Mouse (Mus musculus): ENCODE data around the gene Surf4.

Gene Surf4

DNA sequence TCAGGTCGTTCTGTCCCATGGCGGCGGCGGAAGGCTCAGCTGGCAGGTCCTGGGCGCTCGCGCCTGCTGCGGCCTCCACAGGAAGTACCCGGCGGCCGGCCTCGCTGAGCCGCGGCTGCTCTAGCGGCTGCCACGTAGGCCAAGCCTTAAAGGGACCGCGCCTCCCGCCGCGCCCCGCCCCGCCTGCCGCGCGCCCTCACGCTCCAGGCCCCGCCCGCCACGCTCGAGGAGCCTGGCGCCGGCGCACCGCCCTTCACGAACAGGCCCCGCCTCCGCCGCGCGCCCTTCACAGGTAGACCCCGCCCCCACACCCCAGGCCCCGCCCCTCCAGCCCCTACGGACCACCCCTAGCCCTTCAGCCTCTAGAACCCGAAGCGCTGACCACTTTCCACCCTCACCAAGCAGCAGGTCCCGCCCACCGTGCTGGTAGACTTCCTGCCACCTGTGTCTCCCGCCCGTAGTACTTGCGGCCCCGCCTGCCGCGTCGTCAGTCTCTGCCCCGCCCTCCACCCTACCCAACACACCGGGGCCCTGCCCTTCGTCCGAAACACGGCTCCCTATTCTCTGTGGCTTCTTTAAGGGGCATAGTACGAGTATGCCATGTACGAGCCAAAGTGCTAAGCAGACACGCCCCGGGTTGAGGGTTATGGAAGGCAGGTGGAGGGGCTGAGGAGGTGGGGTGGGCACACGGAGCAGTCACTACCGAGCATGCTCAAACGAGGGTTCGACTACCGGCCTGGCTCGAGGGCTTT, at the start of gene Surf4, which contains the start of gene Stkld1:
Surf4 (minus strand) TSS at position 625 of the 752 bp plus-strand sequence.
Stkld1 (plus strand) TSS at position 744 of the 752 bp plus-strand sequence.
- peak; percentile 84 for DNase-seq (ENCODE audit: low read depth, low spot score)

DNA sequence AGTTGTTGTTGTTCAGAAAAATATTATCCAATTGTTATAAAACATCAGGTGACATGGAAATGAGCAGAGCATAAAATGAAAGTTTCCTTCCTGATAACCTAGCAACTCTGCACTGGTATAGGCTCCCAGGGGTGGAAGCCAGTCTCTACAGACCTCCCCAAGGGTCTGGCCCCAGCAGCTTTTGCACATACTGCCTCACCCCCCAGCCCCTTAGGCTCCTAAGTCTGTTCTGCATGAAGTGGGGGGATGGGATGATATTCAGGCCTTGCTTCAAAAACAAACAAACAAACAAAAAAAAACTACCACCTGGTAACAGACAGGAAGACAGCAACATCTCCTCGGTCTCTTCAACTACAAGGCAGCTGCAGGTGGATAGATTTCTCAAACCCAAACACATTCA, 46.6 kb upstream of the Surf4 start:
- no peak for DNase-seq (ENCODE audit: low read depth, low spot score)

- DNase-seq (ENCODE audit: low read depth, low spot score): no peak
Observed at GRCm38 (mm10) chr2:26973960-26974359, 40.2 kb upstream of the Surf4 start.

DNA sequence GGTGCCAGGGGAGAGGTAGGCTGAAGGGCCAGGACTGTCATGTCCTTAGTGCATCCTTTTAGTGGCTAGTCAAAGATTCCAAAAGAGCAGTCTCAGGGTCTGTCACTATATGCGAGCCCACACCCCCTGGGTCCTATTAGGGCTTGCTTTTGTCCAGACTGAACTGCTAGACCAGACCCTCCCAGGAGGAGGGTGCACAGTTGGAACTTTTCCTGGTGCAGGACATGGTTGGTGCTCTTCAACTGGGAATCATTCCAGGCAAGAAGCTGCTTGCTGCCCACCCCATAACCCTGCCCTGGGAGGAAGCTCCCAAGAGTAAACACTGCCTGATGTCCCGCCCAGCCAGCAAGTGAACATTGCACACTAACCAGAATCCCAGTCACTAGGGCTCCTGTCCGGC, 39.4 kb upstream of the Surf4 start, which contains the start of gene Adamts13:
Adamts13 (plus strand) TSS at position 301 of the 400 bp plus-strand sequence.
- no peak for DNase-seq (ENCODE audit: low read depth, low spot score)

DNA sequence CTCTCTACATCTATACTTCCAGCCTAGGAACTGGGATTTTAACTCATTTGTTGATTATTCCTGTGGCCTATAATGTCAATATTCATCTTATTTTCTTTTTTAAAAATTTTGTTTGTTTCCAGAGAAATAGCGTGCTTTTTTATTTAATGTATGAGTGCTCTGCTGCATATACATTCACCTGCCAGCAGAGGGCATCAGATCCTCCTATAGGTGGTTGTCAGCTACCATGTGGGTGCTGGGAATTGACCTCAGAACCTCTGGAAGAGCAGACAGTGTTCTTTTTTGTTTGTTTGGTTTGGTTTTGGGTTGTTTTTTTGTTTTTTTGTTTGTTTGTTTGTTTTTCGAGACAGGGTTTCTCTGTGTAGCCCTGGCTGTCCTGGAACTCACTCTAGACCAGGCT, 33.5 kb upstream of the Surf4 start:
- DNase-seq (ENCODE audit: low read depth, low spot score): no peak

DNA sequence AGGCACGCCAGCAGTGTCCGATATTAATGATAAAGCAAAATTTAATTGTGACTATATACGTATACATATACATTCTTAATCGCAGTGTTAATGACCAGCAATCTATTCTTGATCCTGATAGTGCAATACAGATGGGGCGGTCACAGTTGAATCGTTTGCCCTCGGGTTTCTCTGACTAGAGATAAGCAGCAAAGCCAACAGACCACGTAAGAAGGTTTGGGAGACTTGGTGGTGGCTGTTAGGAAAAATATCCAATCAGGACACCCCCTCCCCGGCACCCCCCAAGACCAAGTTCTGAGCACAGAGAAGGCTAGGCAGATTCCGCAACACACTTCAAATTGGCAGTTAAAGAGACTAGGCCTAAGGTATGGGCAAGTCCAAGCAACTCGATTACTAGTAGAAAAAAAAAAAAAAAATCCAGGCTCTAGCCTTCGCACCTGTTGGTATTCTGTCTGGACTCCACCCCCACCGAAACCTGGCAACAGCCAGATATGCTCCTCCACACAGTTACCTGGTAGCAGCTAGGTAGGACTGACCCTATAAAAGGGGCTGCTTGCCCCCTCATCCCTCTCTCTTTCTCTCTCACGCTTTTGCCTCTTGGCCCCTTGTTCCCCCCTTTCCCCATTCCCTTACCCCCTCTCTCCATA, 31.1 kb upstream of the Surf4 start:
- no peak for DNase-seq (ENCODE audit: low read depth, low spot score)

GRCm38 (mm10) chr2:26963923-26964723, 30.4 kb upstream of the Surf4 start, which contains the start of gene Rexo4:
Rexo4 (minus strand) TSS chr2:26964386.
- DNase-seq (ENCODE audit: low read depth, low spot score): peak; percentile 94

- DNase-seq (ENCODE audit: low read depth, low spot score): peak; percentile 50
Observed at GRCm38 (mm10) chr2:26960756-26961155, 27.0 kb upstream of the Surf4 start.

DNA sequence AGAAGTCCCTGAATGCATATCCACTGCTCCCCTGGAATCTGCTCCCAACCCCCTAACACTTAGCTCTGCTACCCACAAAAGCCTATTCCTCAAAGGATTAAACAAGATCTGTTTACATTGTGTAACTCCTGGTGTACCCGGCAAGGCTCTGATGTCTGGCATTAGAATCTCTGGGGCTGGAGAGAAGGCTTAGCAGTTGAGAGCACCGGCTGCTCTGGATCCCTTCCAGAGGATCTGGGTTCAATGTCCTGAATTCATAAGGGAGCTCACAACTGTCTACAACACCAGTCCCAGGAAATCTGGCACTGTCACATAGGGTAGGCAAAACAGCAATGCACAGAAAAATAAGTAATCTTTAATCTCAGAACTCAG, 23.7 kb upstream of the Surf4 start:
- no peak for DNase-seq (ENCODE audit: low read depth, low spot score)

DNA sequence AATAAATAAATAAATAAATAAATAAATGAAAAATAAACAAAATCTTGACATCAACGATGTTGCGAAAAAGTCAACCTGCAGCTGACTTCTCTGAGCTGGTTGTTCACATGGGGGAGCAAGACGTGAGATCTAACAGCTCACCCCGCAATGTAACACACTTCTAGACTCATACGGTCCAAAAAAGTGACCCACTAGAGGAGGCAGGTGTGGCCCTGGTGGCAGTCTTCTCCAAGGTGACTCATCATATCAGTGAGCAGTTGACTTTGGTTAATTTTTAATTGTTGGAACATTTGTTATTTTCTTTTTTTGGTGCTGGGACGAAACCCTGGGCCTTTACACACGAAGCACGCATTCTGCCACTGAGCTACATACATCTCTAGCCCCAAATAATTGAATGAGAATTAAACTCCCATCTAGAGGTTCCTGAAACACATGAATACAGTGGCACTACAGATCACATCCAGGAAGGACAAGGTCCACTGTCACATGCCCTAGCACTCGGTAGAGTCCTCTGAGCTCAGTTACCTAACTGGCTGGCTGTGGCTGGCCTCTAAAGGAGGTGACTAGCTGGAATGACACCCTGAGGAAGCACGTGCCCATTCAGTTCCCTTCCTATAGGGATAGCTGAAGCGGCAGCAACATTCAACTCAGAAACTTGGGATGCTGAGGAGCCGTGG, 23.2 kb upstream of the Surf4 start:
- DNase-seq (ENCODE audit: low read depth, low spot score): no peak

GRCm38 (mm10) chr2:26954735-26955395, 21.1 kb upstream of the Surf4 start:
- no peak for DNase-seq (ENCODE audit: low read depth, low spot score)

GRCm38 (mm10) chr2:26952866-26953265, 19.1 kb upstream of the Surf4 start:
- DNase-seq (ENCODE audit: low read depth, low spot score): no peak

GRCm38 (mm10) chr2:26952193-26952592, 18.5 kb upstream of the Surf4 start:
- DNase-seq (ENCODE audit: low read depth, low spot score): no peak

DNA sequence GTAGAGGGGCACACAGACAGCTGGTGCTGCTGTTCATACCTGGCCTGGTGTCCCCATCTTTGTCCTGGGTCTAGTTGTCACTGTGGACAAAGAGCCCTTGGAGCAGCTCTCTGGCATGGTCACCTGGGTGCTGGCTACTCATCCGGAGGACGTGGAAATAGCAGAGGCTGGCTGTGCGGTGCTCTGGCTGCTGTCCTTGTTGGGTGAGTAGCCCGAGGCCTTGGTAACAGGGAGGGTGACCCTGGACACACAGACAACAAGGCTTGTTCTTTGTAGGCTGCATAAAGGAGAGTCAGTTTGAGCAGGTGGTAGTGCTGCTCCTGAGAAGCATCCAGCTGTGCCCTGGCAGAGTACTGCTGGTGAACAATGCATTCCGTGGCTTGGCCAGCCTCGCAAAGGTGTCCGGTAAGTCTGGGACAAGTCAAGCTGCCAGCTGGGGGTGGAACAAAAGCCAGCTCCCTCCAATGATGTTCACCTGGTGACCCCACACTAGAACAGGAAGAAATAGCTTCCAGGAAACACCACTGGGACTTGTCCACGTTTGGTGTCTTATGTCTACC, 17.7 kb upstream of the Surf4 start:
- DNase-seq (ENCODE audit: low read depth, low spot score): no peak

- no peak for DNase-seq (ENCODE audit: low read depth, low spot score)
Observed at GRCm38 (mm10) chr2:26950411-26950810, 16.7 kb upstream of the Surf4 start.

DNA sequence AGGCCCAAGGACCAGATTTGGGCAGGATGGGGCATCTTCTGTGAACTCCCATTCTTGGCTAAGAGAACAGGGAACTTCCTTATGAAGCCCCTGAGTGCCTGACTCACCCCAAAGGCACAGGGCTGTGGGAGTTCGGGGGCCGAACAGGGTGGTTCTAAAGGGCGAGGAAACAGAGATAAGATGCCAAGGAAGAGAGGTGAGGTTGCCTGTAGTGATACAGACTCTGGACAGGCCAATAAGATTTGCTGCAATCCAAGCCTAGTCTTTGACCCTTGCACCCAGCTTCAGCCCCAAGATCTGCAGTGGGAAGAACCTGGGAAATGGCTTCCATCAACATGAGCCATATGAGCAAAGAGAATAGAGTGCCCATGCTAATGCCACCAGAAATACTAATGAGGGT, 9.5 kb upstream of the Surf4 start:
- DNase-seq (ENCODE audit: low read depth, low spot score): no peak

DNA sequence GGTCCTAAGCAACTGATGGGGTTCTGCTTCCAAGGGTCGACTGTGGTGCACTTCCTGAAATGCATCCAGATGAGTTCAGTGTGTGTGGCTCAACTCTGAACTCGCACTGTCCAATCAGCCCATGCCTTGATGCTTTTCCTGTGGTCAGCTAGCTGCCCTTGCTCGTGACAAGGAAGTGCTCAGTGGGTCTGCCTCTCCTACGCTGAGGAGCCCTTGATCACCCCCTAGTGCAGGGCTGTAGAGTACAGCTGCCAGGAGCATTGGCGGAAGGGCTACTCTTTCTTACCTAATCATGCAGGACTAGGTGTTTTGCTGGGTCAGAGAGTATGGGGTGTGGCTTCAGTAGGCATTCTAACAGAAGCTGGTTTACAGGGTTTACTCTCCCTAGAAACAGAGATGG, 7.8 kb upstream of the Surf4 start:
- DNase-seq (ENCODE audit: low read depth, low spot score): no peak

DNA sequence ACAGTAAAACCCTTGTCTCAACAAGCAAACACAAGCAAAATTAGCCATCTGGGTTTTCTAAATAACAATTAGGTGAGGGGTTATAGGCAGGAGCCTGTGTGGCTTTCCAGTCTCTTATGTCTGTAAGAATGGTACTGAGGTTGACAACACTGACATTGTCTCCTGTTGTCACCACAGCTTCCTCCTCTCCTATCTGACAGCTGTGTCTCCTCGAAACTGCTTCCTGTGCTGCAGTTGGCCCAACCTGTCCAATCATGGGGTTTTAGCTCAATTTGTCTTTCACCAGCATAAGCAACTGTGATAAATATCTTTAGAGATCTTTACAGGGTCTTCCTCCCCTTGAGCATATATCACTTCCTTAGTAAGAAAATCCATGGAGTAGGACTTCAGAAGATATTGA, 2.7 kb upstream of the Surf4 start:
- DNase-seq (ENCODE audit: low read depth, low spot score): no peak

- peak; percentile 42 for DNase-seq (ENCODE audit: low read depth, low spot score)
Observed at GRCm38 (mm10) chr2:26935286-26935685, 1.6 kb upstream of the Surf4 start.

DNA sequence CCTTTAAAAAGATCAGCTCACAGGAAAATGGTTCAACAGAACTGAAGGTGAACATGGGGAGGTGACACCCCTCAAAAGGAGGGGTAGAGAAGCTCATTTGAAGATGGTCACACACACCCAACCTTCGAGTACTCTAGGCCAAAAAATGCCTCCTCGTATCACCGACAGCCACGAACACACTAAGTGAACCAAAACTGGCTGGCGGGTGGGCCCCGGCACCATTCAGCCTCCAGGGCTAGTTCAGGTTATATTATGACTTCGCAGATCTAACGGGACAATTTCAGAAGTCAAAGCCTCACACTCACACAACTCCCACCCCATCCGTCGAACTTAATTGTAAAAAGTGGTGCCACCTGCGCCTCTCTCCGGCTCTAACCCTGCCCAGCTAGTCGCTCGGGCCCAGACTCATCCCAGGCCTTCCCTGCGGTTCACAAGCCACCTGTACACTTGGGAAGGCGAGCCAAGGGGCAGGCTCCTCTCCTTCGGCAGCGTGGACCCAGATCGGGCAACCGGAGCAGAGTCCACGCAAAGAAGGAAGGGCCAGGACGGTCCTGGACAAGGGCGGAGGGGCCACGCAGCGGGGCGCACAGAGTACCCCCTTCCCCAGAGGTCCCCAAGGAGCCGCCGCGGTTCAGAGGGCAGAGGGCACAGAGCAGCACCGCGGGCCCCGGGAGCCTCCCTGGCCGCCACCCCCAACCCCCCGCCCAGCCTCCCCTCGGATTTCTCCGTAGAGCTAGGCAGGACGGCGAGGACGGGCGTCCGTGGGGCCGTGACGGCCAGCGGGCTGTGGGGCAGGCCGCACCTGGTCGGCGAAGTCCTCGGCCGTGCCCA, 1.0 kb downstream of the Surf4 start:
- DNase-seq (ENCODE audit: low read depth, low spot score): peak; percentile 34

All from 3T3-L1 (cell line).